Mouse (Mus musculus): ENCODE data around the gene Neurod2. TPM values are rescaled to one million over a fixed set of nuclear protein-coding genes. Genes with fewer than 3 reads are reported as not detected.
A peak's percentile ranks its signal among the peaks of the same experiment; 100 is the strongest.

The Neurod2 gene
- polyA plus RNA-seq, 1 experiment from 2014 or later = 0.09 TPM

DNA sequence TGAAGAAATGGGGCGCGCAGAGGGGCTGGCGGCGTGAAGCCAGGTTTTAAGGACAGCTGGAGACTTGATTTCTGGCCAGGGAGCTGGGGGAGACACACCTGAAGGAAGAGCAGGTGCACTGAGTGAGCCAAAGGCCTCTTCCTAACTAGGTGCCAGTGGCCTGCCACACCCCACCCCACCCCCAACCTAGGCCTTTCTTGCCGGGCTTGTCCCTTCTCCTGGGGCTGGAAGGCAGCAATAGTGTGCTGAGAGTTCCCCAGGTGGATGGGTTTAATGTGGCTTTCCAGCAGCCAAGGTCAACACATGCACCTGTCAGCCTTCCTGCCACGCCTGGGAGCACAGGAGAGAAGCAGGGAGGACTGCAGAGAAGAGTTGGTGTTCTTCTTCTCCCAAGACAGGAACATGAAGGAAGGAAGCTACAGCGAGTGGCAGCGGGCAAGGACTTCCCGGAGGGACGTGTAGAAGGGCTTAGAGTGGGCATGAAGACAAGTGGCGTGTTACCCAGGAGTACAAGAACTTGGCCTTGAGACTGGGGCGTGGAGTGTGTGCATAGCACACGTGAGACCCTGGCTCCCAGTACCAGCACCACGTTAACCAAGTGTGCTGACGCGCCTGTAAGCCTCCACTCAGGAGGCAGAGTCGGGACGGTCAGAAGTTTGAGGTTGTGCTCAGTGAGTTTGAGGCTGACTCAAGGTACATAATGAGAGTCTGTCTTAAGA lies 23.0 kb upstream of the Neurod2 start:
- Histone ChIP-seq H3K4me1 (replicated peaks) (peaks cover 40% of the 10 kb centered on the region), H3K9ac (replicated peaks) (no peak overlapping the region), H3K9me3 (no peaks in the 10 kb centered on the region), H3K27ac (no peak overlapping the region), H3K27me3 (peaks cover 75% of the 10 kb centered on the region), H3K4me2 (no peak overlapping the region), H3K36me3 (no peaks in the 10 kb centered on the region), H3K4me3 (replicated peaks) (no peak overlapping the region)
- no peak for ATAC-seq (ENCODE audit: insufficient number of reproducible peaks, insufficient read depth, low FRiP score, low TSS enrichment, low read depth)
- 75% methylated on average over 18 of the region's 18 CpGs for WGBS

DNA sequence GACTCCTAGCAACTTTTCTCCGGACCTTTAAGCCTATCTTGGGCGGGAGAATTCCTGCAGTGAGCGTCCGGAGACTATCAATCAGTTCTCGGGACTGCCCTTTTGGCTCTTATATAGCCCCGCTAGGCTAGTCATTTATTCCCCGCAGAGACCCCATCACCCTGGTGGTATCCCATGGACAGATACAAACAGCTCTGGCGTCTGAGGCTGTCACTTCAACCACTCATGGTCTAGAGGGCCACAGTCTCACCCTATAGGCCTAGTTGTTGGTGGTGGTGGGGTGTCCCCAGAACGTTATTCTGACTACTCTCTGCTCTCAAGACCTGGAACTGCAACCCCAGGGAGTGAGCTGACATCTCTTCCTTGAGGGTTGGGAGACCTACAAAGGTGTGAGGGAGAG lies 19.9 kb upstream of the Neurod2 start:
- H3K4me2 ChIP-seq = peak overlapping the region; percentile 85

GRCm38 (mm10) chr11:98348083-98348961 lies 18.9 kb upstream of the Neurod2 start, which contains the start of gene Ppp1r1b:
Gene Ppp1r1b, plus strand, starts transcription at chr11:98348404.
- H3K4me3 ChIP-seq (replicated peaks) = peak within 1 kb of the TSS; percentile 47
- H3K9ac ChIP-seq (replicated peaks) = peak within 1 kb of the TSS; percentile 54
- H3K4me1 ChIP-seq (replicated peaks) = peaks cover 16% of the 10 kb centered on the region
- H3K27me3 ChIP-seq = peaks cover 97% of the 10 kb centered on the region
- no peaks in the 10 kb centered on the region for H3K9me3 ChIP-seq
- WGBS = under 1% methylated on average over 55 of the region's 55 CpGs
- H3K27ac ChIP-seq = no peak within 1 kb of the TSS
- H3K36me3 ChIP-seq = no peaks in the 10 kb centered on the region
- H3K4me2 ChIP-seq = peak within 1 kb of the TSS; percentile 85
- peak; percentile 44; the same call in 1 of the 2 replicates for ATAC-seq (ENCODE audit: insufficient number of reproducible peaks, insufficient read depth, low FRiP score, low TSS enrichment, low read depth)

More for the DNA sequence above, 19.9 kb upstream of the Neurod2 start:
- peaks cover 97% of the 10 kb centered on the region for H3K27me3 ChIP-seq
- H3K9me3 ChIP-seq = no peaks in the 10 kb centered on the region
- WGBS = 1% methylated on average over 9 of the region's 9 CpGs
- no peak overlapping the region for H3K9ac ChIP-seq (replicated peaks)
- H3K27ac ChIP-seq = no peak overlapping the region
- peaks cover 23% of the 10 kb centered on the region for H3K4me1 ChIP-seq (replicated peaks)
- peak overlapping the region; percentile 47 for H3K4me3 ChIP-seq (replicated peaks)
- H3K36me3 ChIP-seq = no peaks in the 10 kb centered on the region
- no peak for ATAC-seq (ENCODE audit: insufficient number of reproducible peaks, insufficient read depth, low FRiP score, low TSS enrichment, low read depth)

DNA sequence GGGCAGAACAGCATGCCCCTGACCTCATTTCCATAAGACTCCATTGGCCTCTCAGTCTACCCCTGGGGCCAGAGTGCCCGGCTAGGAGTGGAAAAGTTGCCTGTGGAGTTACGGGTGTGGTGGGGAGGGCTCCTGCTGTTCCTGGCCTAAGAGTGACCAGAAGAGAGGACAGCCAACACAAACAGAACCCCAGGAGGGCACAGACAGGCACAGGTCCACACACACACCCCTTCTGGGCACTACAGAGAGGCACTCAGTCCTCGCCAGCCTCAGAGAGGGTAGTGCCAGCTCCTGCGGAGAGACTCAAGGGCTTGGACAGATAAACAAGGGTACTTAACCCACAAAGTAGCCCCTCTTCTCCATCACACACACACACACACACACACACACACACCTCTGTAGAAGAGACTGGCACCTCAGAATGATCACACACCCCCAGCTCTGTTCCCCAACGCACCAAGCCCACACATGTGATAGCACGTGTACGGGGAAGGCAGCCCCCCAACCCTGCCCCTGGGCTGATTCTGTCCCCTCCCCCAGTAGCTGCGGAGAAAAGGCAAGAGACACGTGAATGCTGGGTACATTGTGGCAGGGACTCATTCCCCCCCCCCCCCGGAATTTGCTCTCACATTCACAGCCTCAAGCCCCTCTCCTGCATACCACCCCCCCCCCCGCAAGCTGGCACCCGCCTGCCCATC lies 18.1 kb upstream of the Neurod2 start:
- ATAC-seq (ENCODE audit: insufficient number of reproducible peaks, insufficient read depth, low FRiP score, low TSS enrichment, low read depth) = no peak
- Histone ChIP-seq H3K9ac (replicated peaks) (no peak overlapping the region), H3K36me3 (no peaks in the 10 kb centered on the region), H3K9me3 (no peaks in the 10 kb centered on the region), H3K27me3 (peaks cover 93% of the 10 kb centered on the region), H3K4me3 (replicated peaks) (peak overlapping the region; percentile 47; the same call in 1 of the 2 replicates), H3K4me2 (peak overlapping the region; percentile 85), H3K27ac (no peak overlapping the region), H3K4me1 (replicated peaks) (peaks cover 16% of the 10 kb centered on the region)
- WGBS = 7% methylated on average over 11 of the region's 12 CpGs

GRCm38 (mm10) chr11:98346168-98346567 lies 16.7 kb upstream of the Neurod2 start:
- Histone ChIP-seq H3K4me1 (replicated peaks) (peaks cover 25% of the 10 kb centered on the region), H3K27ac (no peak overlapping the region), H3K27me3 (peaks cover 93% of the 10 kb centered on the region), H3K4me2 (no peak overlapping the region), H3K4me3 (replicated peaks) (no peak overlapping the region), H3K36me3 (no peaks in the 10 kb centered on the region), H3K9me3 (no peaks in the 10 kb centered on the region), H3K9ac (replicated peaks) (no peak overlapping the region)
- no peak for ATAC-seq (ENCODE audit: insufficient number of reproducible peaks, insufficient read depth, low FRiP score, low TSS enrichment, low read depth)
- 10% methylated on average over 9 of the region's 9 CpGs for WGBS

- WGBS = 1% methylated on average over 14 of the region's 14 CpGs
- Histone ChIP-seq H3K36me3 (no peaks in the 10 kb centered on the region), H3K9me3 (no peaks in the 10 kb centered on the region), H3K4me3 (replicated peaks) (0 out of 2 replicates have a peak overlapping the region, but pooled peaks have one; percentile 15), H3K4me2 (peak overlapping the region; percentile 41), H3K9ac (replicated peaks) (no peak overlapping the region), H3K27ac (no peak overlapping the region), H3K4me1 (replicated peaks) (peaks cover 25% of the 10 kb centered on the region), H3K27me3 (peaks cover 91% of the 10 kb centered on the region)
- no peak for ATAC-seq (ENCODE audit: insufficient number of reproducible peaks, insufficient read depth, low FRiP score, low TSS enrichment, low read depth)
Measured at GRCm38 (mm10) chr11:98345253-98345652, 15.8 kb upstream of the Neurod2 start.

DNA sequence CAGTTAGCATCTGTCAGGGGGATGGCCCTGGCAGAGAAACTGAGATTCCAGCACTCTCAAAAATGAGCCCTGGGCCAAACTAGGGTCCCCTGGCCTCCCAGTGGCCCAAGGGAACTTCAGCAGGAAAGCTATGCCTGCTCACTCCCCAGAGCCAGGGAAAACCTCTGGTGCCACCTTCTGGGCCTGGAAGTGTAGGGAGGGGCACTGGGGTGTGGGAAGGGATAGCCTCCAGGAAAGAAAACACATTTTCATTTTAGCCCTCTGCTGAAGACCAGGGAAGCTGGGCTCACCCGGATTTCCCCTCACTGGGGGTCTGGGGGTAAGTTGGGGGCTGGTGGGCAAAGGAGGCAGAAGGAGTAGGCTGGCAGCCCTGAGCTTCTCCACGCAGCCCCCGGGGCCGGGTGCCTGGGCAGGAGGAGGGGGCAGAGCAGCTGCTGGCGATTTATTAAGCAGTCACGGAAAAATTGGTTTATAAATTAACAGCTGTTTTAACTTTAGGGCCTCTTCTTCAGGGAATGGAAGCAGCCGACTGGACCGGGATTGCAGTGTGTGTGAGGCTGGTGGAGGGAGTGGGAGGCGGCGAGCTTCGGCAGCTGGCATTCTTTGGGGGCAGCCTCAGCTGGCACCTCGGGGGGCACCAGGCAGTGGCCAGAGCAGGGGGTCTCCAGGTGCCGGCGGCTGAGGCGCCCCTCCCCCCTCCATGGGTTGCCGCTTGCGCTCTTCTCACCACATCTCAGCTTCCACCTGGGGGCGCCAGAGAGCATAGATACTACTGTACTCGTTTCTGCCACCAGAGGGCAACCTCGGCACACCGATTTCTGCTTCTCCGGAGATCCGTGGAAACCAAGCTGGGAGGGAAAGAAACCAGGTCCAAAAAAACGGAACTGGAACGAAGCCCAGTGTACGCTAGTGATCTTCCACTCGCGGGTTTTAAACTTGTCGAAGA lies 12.8 kb upstream of the Neurod2 start:
- peak; percentile 48 for ATAC-seq (ENCODE audit: insufficient number of reproducible peaks, insufficient read depth, low FRiP score, low TSS enrichment, low read depth)
- peak overlapping the region; percentile 26 for H3K4me3 ChIP-seq (replicated peaks)

DNA sequence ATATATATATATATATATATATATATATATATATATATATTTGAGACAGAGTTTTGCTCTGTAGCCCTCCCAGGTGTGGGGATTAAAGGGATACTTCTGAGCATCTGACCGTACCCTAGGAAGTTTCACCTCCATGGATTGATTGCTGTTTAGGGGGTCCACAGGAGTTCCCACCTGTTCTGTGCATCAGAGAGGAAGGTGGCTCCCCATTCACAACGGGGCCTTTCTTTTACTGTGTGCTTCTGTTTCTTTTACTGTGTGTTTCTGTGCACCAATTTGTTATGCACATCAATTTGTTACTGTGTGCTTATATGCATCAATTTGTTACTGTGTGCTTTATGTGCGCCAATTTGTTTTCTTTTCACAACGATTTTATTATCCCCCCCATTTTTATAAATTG lies 11.7 kb upstream of the Neurod2 start:
- H3K4me1 ChIP-seq (replicated peaks) = peaks cover 27% of the 10 kb centered on the region
- no peak overlapping the region for H3K9ac ChIP-seq (replicated peaks)
- no peak overlapping the region for H3K4me3 ChIP-seq (replicated peaks)
- H3K4me2 ChIP-seq = no peak overlapping the region
- peaks cover 91% of the 10 kb centered on the region for H3K27me3 ChIP-seq
- H3K9me3 ChIP-seq = no peaks in the 10 kb centered on the region
- no peaks in the 10 kb centered on the region for H3K36me3 ChIP-seq
- ATAC-seq (ENCODE audit: insufficient number of reproducible peaks, insufficient read depth, low FRiP score, low TSS enrichment, low read depth) = no peak
- WGBS = 50% methylated on average over 4 of the region's 4 CpGs
- H3K27ac ChIP-seq = no peak overlapping the region

More for the DNA sequence above, 12.8 kb upstream of the Neurod2 start:
- Histone ChIP-seq H3K4me2 (peak overlapping the region; percentile 56), H3K9ac (replicated peaks) (no peak overlapping the region), H3K27ac (no peak overlapping the region), H3K36me3 (no peaks in the 10 kb centered on the region), H3K4me1 (replicated peaks) (peaks cover 27% of the 10 kb centered on the region), H3K9me3 (no peaks in the 10 kb centered on the region), H3K27me3 (peaks cover 91% of the 10 kb centered on the region)
- WGBS = 2% methylated on average over 29 of the region's 29 CpGs

- Histone ChIP-seq H3K36me3 (no peaks in the 10 kb centered on the region), H3K4me3 (replicated peaks) (no peak overlapping the region), H3K27ac (no peak overlapping the region), H3K27me3 (peaks cover 91% of the 10 kb centered on the region), H3K4me2 (no peak overlapping the region), H3K9ac (replicated peaks) (no peak overlapping the region), H3K4me1 (replicated peaks) (peaks cover 27% of the 10 kb centered on the region), H3K9me3 (no peaks in the 10 kb centered on the region)
- ATAC-seq (ENCODE audit: insufficient number of reproducible peaks, insufficient read depth, low FRiP score, low TSS enrichment, low read depth) = no peak
- WGBS = 10% methylated on average over 3 of the region's 4 CpGs
Measured at GRCm38 (mm10) chr11:98340597-98340996, 11.1 kb upstream of the Neurod2 start.

DNA sequence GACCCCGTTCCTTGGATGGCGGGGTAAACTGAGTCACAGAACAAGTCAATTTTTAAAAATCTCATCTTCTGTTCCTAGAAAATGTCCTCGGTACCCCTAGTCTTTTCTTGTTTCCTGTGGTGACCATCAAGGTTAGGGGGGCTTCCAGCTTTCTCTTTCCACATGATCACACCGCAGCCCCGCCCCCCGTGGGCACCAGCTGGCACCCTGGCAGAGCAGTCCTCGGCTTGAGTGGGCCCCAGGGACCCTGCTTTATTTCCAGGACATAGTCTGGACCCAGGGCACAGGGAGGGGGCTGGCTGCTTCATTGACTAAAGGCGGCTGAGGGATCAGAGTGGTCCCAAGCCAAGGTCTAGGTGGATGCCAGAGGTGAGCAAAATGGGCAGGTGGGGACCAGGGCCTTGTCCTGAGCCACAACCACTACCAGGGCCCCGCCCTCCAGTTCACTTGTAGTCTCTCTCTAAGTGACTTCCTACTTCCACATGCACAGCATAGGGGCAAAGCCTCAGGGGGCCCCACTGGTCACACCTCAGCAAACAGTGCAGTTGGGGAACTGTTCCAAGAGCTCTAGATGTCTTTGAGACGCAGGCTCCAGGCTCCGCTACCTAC lies 10.3 kb upstream of the Neurod2 start:
- peaks cover 93% of the 10 kb centered on the region for H3K27me3 ChIP-seq
- H3K4me1 ChIP-seq (replicated peaks) = peaks cover 27% of the 10 kb centered on the region
- peak overlapping the region; percentile 94 for H3K4me2 ChIP-seq
- ATAC-seq (ENCODE audit: insufficient number of reproducible peaks, insufficient read depth, low FRiP score, low TSS enrichment, low read depth) = no peak
- 8% methylated on average over 11 of the region's 11 CpGs for WGBS
- H3K9me3 ChIP-seq = no peaks in the 10 kb centered on the region
- H3K9ac ChIP-seq (replicated peaks) = no peak overlapping the region; the same call in 1 of the 2 replicates
- H3K27ac ChIP-seq = no peak overlapping the region
- no peaks in the 10 kb centered on the region for H3K36me3 ChIP-seq
- peak overlapping the region; percentile 49 for H3K4me3 ChIP-seq (replicated peaks)
